Mouse (Mus musculus) ES-E14 (cell line): ENCODE results near the gene Homer2.

Experiments used
- CHD2 ChIP-seq: IDR thresholded peaks from 2 replicates; pipeline ENCODE4 v1.6.1; 2014; ENCODE audit warnings: mild to moderate bottlenecking, low read depth, low read length, inconsistent platforms
- MAFK ChIP-seq: IDR thresholded peaks from 2 replicates; pipeline ENCODE4 v1.6.1; 2014; ENCODE audit warnings: mild to moderate bottlenecking, low read depth, low read length, inconsistent platforms; ENCODE audit not compliant: insufficient read depth

- TF ChIP-seq CHD2 (no peak), MAFK (no peak)
Measured at GRCm38 (mm10) chr7:81579312-81579711, 128.0 kb downstream of the Homer2 start.
